Mouse (Mus musculus) hindbrain, embryonic 10.5 days (tissue): ENCODE data around the gene Rnf19b. TPM values are rescaled to one million over a fixed set of nuclear protein-coding genes. Genes with fewer than 3 reads are reported as not detected.

Experiments used
- DNase-seq: peaks from one replicate; pipeline ENCODE4 v3.0.0-alpha.2; 2017; ENCODE audit warnings: low spot score
- H3K27ac ChIP-seq: fragments of 300-500 bp; sonication (generic); 2 replicates; pipeline ENCODE4 v1.5.1; 2016; ENCODE audit warnings: mild to moderate bottlenecking, moderate library complexity
- H3K27me3 ChIP-seq: fragments of 300-500 bp; sonication (generic); 2 replicates; pipeline ENCODE4 v1.6.1; 2016; ENCODE audit warnings: mild to moderate bottlenecking; ENCODE audit not compliant: poor library complexity, insufficient read depth, severe bottlenecking
- H3K36me3 ChIP-seq: fragments of 300-500 bp; sonication (generic); 2 replicates; pipeline ENCODE4 v1.6.1; 2016; ENCODE audit warnings: mild to moderate bottlenecking, moderate library complexity
- H3K4me1 ChIP-seq: fragments of 300-500 bp; sonication (generic); replicated peaks from 2 replicates; pipeline ENCODE4 v1.6.1; 2016; ENCODE audit warnings: mild to moderate bottlenecking
- H3K4me3 ChIP-seq: fragments of 300-500 bp; sonication (generic); 2 replicates; pipeline ENCODE4 v1.5.1; 2016; ENCODE audit warnings: mild to moderate bottlenecking, moderate library complexity
- H3K9me3 ChIP-seq: fragments of 300-500 bp; sonication (generic); 2 replicates; pipeline ENCODE4 v1.6.1; 2016; ENCODE audit warnings: mild to moderate bottlenecking, moderate library complexity
- WGBS: fragments of 180-500 bp; shearing (Covaris S2); methylation state at CpG from one replicate; pipeline ENCODE4 v1.1.7; 2016; 5-methylcytosine and 5-hydroxymethylcytosine counted together
- polyA plus RNA-seq: library from polyadenylated mRNA; unstranded; fragments of >200 nt; fragmentation: Nextera tagmentation; extraction: Ambion mirVana; gene quantifications from 2 replicates; pipeline ENCODE4 v1.2.1, GENCODE M21; 2016

Rnf19b gene
- polyA plus RNA-seq, 1 experiment from 2014 or later, result 9.9 TPM

- Histone ChIP-seq H3K4me3 (peak overlapping the region; percentile 38), H3K9me3 (no peaks in the 10 kb centered on the region), H3K36me3 (no peaks in the 10 kb centered on the region), H3K4me1 (peaks cover 49% of the 10 kb centered on the region), H3K27me3 (peaks cover 47% of the 10 kb centered on the region), H3K27ac (peak overlapping the region; percentile 69; the same call in 1 of the 2 replicates)
- DNase-seq, result peak; percentile 50
- 4% methylated on average over 17 of the region's 17 CpGs for WGBS
Observed at GRCm38 (mm10) chr4:129130755-129131303, 72.8 kb downstream of the Rnf19b start.

GRCm38 (mm10) chr4:129134799-129135585 lies 76.9 kb downstream of the Rnf19b start:
- Histone ChIP-seq H3K27me3 (peaks cover 77% of the 10 kb centered on the region), H3K27ac (peak overlapping the region; percentile 17; the same call in 1 of the 2 replicates), H3K36me3 (no peaks in the 10 kb centered on the region), H3K4me3 (peak overlapping the region; percentile 26; the same call in 1 of the 2 replicates), H3K9me3 (no peaks in the 10 kb centered on the region), H3K4me1 (peaks cover 43% of the 10 kb centered on the region)
- peak; percentile 90 for DNase-seq
- WGBS, result 10% methylated on average over 15 of the region's 15 CpGs

Other genes starting within 250 kb of the Rnf19b start
- gene Trim62, start 174.7 kb upstream of the Rnf19b start, polyA plus RNA-seq, result 12.1 and 14.5 TPM in 2 replicates
- gene Azin2, start 95.8 kb upstream of the Rnf19b start, polyA plus RNA-seq, result 11.8 and 15.0 TPM in 2 replicates
- 168 and 202 TPM in 2 replicates for gene Ak2, start 66.3 kb upstream of the Rnf19b start, polyA plus RNA-seq
- 2.5 and 5.1 TPM in 2 replicates for gene Tmem54, start 47.3 kb downstream of the Rnf19b start, polyA plus RNA-seq
- 2.6 and 4.7 TPM in 2 replicates for gene Hpca, start 63.8 kb downstream of the Rnf19b start, polyA plus RNA-seq
- gene Fndc5, start 78.7 kb downstream of the Rnf19b start, polyA plus RNA-seq, result 0.72 and 1.8 TPM in 2 replicates
- gene S100pbp, start 131.5 kb downstream of the Rnf19b start, polyA plus RNA-seq, result 21.5 and 26.3 TPM in 2 replicates
- 104 and 109 TPM in 2 replicates for gene Yars, start 131.5 kb downstream of the Rnf19b start, polyA plus RNA-seq
- gene C77080, start 203.1 kb downstream of the Rnf19b start, polyA plus RNA-seq, result 3.0 and 3.7 TPM in 2 replicates
- 0.37 and 0.63 TPM in 2 replicates for gene Sync, start 229.3 kb downstream of the Rnf19b start, polyA plus RNA-seq